Mouse (Mus musculus) kidney, embryonic 15.5 days (tissue): ENCODE results near the gene Smim17. TPM values are rescaled to one million over a fixed set of nuclear protein-coding genes. Genes with fewer than 3 reads are reported as not detected.
A peak's percentile ranks its signal among the peaks of the same experiment; 100 is the strongest.
"Not testable (repeated sequence)": the region's sequence is repeated elsewhere in the genome, so short reads cannot be mapped to it uniquely, and the experiment has no call there.

ENCODE experiments used
- ATAC-seq: fragments of 200-750 bp; cut with Nextera tagmentation; replicated peaks from 2 replicates; pipeline ENCODE4 v1.8.0; 2017; ENCODE audit warnings: moderate TSS enrichment; ENCODE audit not compliant: low FRiP score
- H3K27ac ChIP-seq: fragments of 300-500 bp; sonication (generic); 2 replicates; pipeline ENCODE4 v1.5.1; 2015; ENCODE audit warnings: mild to moderate bottlenecking, inconsistent platforms
- H3K27me3 ChIP-seq: fragments of 300-500 bp; sonication (generic); 2 replicates; pipeline ENCODE4 v1.6.1; 2015; ENCODE audit warnings: inconsistent platforms
- H3K36me3 ChIP-seq: fragments of 300-500 bp; sonication (generic); 2 replicates; pipeline ENCODE4 v1.6.1; 2015; ENCODE audit warnings: inconsistent platforms
- H3K4me1 ChIP-seq: fragments of 300-500 bp; sonication (generic); 2 replicates; pipeline ENCODE4 v1.6.1; 2015; ENCODE audit warnings: inconsistent platforms
- H3K4me2 ChIP-seq: fragments of 300-500 bp; sonication (generic); 2 replicates; pipeline ENCODE4 v1.6.1; 2015; ENCODE audit warnings: moderate library complexity, mild to moderate bottlenecking, inconsistent platforms
- H3K4me3 ChIP-seq: fragments of 300-500 bp; sonication (generic); replicated peaks from 2 replicates; pipeline ENCODE4 v1.5.1; 2015; ENCODE audit warnings: mild to moderate bottlenecking, inconsistent platforms
- H3K9ac ChIP-seq: fragments of 300-500 bp; sonication (generic); 2 replicates; pipeline ENCODE4 v1.6.1; 2015; ENCODE audit warnings: mild to moderate bottlenecking, inconsistent platforms
- H3K9me3 ChIP-seq: fragments of 300-500 bp; sonication (generic); replicated peaks from 2 replicates; pipeline ENCODE4 v1.6.1; 2016; ENCODE audit warnings: inconsistent platforms
- WGBS: fragments of 180-500 bp; shearing (Covaris S2); methylation state at CpG from one replicate; pipeline ENCODE4 v1.1.7; 2015; ENCODE audit warnings: mixed read lengths; 5-methylcytosine and 5-hydroxymethylcytosine counted together
- polyA plus RNA-seq: library from polyadenylated mRNA; unstranded; fragments of >200 nt; fragmentation: Nextera tagmentation; extraction: Ambion mirVana; gene quantifications from 2 replicates; pipeline ENCODE4 v1.2.1, GENCODE M21; 2015

The Smim17 gene
- 0.04 and 0.17 TPM in 2 replicates for polyA plus RNA-seq

- Histone ChIP-seq H3K27ac (no peak within 1 kb of the TSS), H3K27me3 (no peaks in the 10 kb centered on the region), H3K4me3 (peak within 1 kb of the TSS; percentile 53), H3K36me3 (peaks cover 27% of the 10 kb centered on the region), H3K9me3 (no peaks in the 10 kb centered on the region), H3K4me2 (peak within 1 kb of the TSS; percentile 70), H3K9ac (peak within 1 kb of the TSS; percentile 48), H3K4me1 (no peaks in the 10 kb centered on the region)
- peak; percentile 90 for ATAC-seq
- WGBS = 27% methylated on average over 25 of the region's 25 CpGs
These were observed at the start of gene Smim17 for GRCm38 (mm10) chr7:6397996-6398975. TSS of gene Smim17 (plus strand) at chr7:6398715.

DNA sequence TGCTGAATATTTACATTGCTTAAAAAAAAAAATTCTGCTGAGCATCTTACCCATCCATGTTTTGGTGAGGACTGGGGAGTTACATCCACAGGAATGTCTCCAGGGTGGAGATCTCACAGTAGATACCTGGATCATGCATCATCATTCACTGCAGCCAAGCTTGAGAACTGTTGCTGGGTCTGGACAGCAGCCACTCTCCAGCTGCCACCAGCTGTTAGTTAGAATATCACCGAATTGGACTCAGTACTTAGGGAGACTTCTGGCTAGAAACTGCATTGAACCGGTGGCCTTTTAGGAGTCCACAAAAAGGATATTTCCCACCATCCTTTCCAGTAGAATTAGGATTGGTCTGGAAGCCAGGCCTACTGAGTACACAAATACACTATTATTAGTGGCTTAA is 40.4 kb upstream of the Smim17 start:
- H3K27ac ChIP-seq = no peak overlapping the region
- H3K36me3 ChIP-seq = peaks cover 15% of the 10 kb centered on the region
- ATAC-seq = no peak
- H3K27me3 ChIP-seq = no peaks in the 10 kb centered on the region
- H3K4me2 ChIP-seq = no peak overlapping the region
- no peaks in the 10 kb centered on the region for H3K9me3 ChIP-seq
- 0 out of 2 replicates have a peak, but pooled peaks cover 4% of the 10 kb centered on the region for H3K4me1 ChIP-seq
- H3K4me3 ChIP-seq = no peak overlapping the region
- WGBS = 71% methylated on average over 2 of the region's 2 CpGs
- no peak overlapping the region for H3K9ac ChIP-seq

GRCm38 (mm10) chr7:6358937-6359590 is 39.5 kb upstream of the Smim17 start:
- Histone ChIP-seq H3K9ac (no peak overlapping the region), H3K4me3 (no peak overlapping the region), H3K4me1 (peaks cover 10% of the 10 kb centered on the region), H3K9me3 (no peaks in the 10 kb centered on the region), H3K27ac (no peak overlapping the region), H3K4me2 (no peak overlapping the region), H3K36me3 (peaks cover 9% of the 10 kb centered on the region), H3K27me3 (no peaks in the 10 kb centered on the region)
- 57% methylated on average over 10 of the region's 10 CpGs for WGBS
- ATAC-seq = no peak

GRCm38 (mm10) chr7:6360477-6361060 is 37.9 kb upstream of the Smim17 start:
- Histone ChIP-seq H3K4me2 (no peak overlapping the region), H3K4me3 (no peak overlapping the region), H3K27me3 (no peaks in the 10 kb centered on the region), H3K9me3 (no peaks in the 10 kb centered on the region), H3K27ac (no peak overlapping the region), H3K36me3 (no peaks in the 10 kb centered on the region), H3K9ac (no peak overlapping the region), H3K4me1 (peaks cover 10% of the 10 kb centered on the region)
- 12% methylated on average over 9 of the region's 9 CpGs for WGBS
- no peak for ATAC-seq

GRCm38 (mm10) chr7:6361756-6362155 is 36.8 kb upstream of the Smim17 start:
- WGBS = 25% methylated on average over 7 of the region's 7 CpGs
- ATAC-seq = no peak
- H3K9me3 ChIP-seq = no peaks in the 10 kb centered on the region
- H3K4me1 ChIP-seq = peaks cover 10% of the 10 kb centered on the region
- H3K27ac ChIP-seq = peak overlapping the region; percentile 88
- H3K4me2 ChIP-seq = peak overlapping the region; percentile 74
- H3K9ac ChIP-seq = peak overlapping the region; percentile 49; the same call in 1 of the 2 replicates
- no peaks in the 10 kb centered on the region for H3K36me3 ChIP-seq
- no peaks in the 10 kb centered on the region for H3K27me3 ChIP-seq
- peak overlapping the region; percentile 59 for H3K4me3 ChIP-seq

DNA sequence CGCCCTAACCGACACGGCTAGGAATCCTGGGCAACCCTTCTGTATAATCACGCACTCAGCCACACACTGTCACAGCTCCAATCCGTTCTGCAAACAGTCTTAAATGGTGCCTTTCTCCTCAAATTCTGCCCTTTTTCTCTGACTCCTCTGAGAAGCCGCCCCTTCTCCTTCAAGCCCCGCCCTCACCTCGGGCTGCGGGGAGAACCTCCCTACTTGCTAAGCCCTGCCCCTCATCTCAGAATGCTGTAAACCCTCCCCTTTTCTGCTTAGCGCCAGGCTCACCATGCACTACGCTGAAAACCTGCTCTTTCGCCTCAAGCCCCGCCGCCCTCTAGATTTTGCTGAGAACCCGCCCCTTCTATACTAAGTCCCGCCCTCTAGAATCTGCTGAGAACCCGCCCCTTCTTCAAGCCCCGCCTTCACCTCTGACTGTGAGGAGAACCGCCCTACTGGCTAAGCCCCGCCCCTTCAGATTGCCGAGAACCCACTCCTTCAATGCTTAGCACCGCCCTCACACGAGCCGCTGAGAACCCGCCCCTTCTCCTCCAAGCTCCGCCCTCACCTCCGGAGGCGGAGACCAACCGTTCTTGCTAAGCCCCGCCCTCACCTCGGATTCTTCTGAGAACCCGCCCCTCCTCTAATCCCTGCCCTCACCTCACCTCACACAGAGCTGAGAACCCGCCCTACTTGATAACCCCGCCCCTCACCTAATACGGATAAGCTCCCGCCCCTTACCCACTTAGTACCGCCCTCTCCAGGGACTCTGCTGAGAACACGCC is 36.1 kb upstream of the Smim17 start:
- peak overlapping the region; percentile 91 for H3K27ac ChIP-seq
- peak overlapping the region; percentile 59 for H3K4me3 ChIP-seq
- peak; percentile 95 for ATAC-seq
- no peaks in the 10 kb centered on the region for H3K27me3 ChIP-seq
- peak overlapping the region; percentile 74 for H3K4me2 ChIP-seq
- no peaks in the 10 kb centered on the region for H3K9me3 ChIP-seq
- peak overlapping the region; percentile 49 for H3K9ac ChIP-seq
- peaks cover 10% of the 10 kb centered on the region for H3K4me1 ChIP-seq
- WGBS = under 1% methylated on average over 37 of the region's 38 CpGs
- H3K36me3 ChIP-seq = no peaks in the 10 kb centered on the region

- no peaks in the 10 kb centered on the region for H3K36me3 ChIP-seq
- H3K4me1 ChIP-seq = peaks cover 10% of the 10 kb centered on the region
- WGBS = under 1% methylated on average over 23 of the region's 23 CpGs
- no peaks in the 10 kb centered on the region for H3K9me3 ChIP-seq
- no peaks in the 10 kb centered on the region for H3K27me3 ChIP-seq
- peak within 1 kb of the TSS; percentile 74 for H3K4me2 ChIP-seq
- peak within 1 kb of the TSS; percentile 61 for H3K9ac ChIP-seq
- peak; percentile 86 for ATAC-seq
- H3K4me3 ChIP-seq = peak within 1 kb of the TSS; percentile 59
- H3K27ac ChIP-seq = peak within 1 kb of the TSS; percentile 91
These were observed 35.4 kb upstream of the Smim17 start, which contains the start of gene Zfp78 for GRCm38 (mm10) chr7:6363047-6363488. TSS of gene Zfp78 (plus strand) at chr7:6363280.

GRCm38 (mm10) chr7:6364761-6365160 is 33.8 kb upstream of the Smim17 start:
- WGBS = 62% methylated on average over 1 of the region's 1 CpGs
- H3K36me3 ChIP-seq = no peaks in the 10 kb centered on the region
- no peak overlapping the region for H3K27ac ChIP-seq
- H3K9me3 ChIP-seq = no peaks in the 10 kb centered on the region
- H3K4me1 ChIP-seq = peaks cover 10% of the 10 kb centered on the region
- no peak for ATAC-seq
- H3K27me3 ChIP-seq = no peaks in the 10 kb centered on the region
- no peak overlapping the region for H3K4me3 ChIP-seq
- no peak overlapping the region for H3K9ac ChIP-seq
- H3K4me2 ChIP-seq = no peak overlapping the region

GRCm38 (mm10) chr7:6367185-6367584 is 31.3 kb upstream of the Smim17 start:
- Histone ChIP-seq H3K9ac (no peak overlapping the region), H3K27me3 (no peaks in the 10 kb centered on the region), H3K36me3 (no peaks in the 10 kb centered on the region), H3K4me3 (no peak overlapping the region), H3K4me2 (no peak overlapping the region), H3K9me3 (no peaks in the 10 kb centered on the region), H3K27ac (no peak overlapping the region), H3K4me1 (peaks cover 6% of the 10 kb centered on the region)
- WGBS = 92% methylated on average over 5 of the region's 5 CpGs
- no peak for ATAC-seq

DNA sequence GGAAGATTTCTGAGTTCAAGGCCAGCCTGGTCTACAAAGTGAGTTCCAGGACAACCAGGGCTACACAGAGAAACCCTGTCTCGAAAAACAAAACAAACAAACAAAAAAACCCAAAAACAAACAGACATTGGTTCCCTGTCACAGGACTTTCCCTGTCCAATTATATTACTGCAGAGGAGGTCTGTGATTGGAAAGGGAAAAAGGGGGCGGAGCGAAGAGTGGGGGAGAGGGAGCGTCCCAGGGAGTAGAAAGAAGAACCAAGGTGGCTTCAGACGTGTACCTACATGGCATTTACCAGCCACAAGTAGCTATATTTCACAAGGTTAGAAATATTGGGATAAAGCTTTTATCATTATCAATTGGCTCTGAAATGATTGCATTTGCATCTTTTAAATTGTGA is 30.4 kb upstream of the Smim17 start:
- H3K4me1 ChIP-seq, H3K4me2 ChIP-seq, H3K9me3 ChIP-seq, H3K27ac ChIP-seq, H3K36me3 ChIP-seq, H3K9ac ChIP-seq, H3K4me3 ChIP-seq, H3K27me3 ChIP-seq, ATAC-seq: not testable (repeated sequence)
- WGBS = 78% methylated on average over 5 of the region's 5 CpGs

GRCm38 (mm10) chr7:6369460-6369859 is 29.1 kb upstream of the Smim17 start:
- 91% methylated on average over 3 of the region's 3 CpGs for WGBS
- H3K9me3 ChIP-seq = no peaks in the 10 kb centered on the region
- no peak overlapping the region for H3K4me2 ChIP-seq
- no peak overlapping the region for H3K4me3 ChIP-seq
- H3K27me3 ChIP-seq = no peaks in the 10 kb centered on the region
- ATAC-seq = no peak
- no peak overlapping the region for H3K9ac ChIP-seq
- H3K27ac ChIP-seq = no peak overlapping the region
- H3K36me3 ChIP-seq = no peaks in the 10 kb centered on the region
- no peaks in the 10 kb centered on the region for H3K4me1 ChIP-seq
